Mouse (Mus musculus) CH12.LX (cell line): ENCODE data around the gene Tbc1d30. TPM values are rescaled to one million over a fixed set of nuclear protein-coding genes. Genes with fewer than 3 reads are reported as not detected.

Experiments used
- DNase-seq: peaks from one replicate; pipeline ENCODE4 v3.0.0-alpha.2; 2013; ENCODE audit errors: extremely low read depth
- H3K27ac ChIP-seq: 2 replicates; pipeline ENCODE4 v1.5.1; 2012; ENCODE audit warnings: low read depth, mild to moderate bottlenecking, control low read depth, moderate library complexity; ENCODE audit not compliant: insufficient read depth
- H3K27me3 ChIP-seq: replicated peaks from 2 replicates; pipeline ENCODE3; 2012; ENCODE audit warnings: inconsistent platforms
- H3K36me3 ChIP-seq, 2 experiments: replicated peaks in 1 of 2; 2 replicates each; pipeline versions ENCODE3 to v1.6.1; 2012; ENCODE audit warnings: inconsistent platforms in 1 of 2, low read length in 1 of 2, mild to moderate bottlenecking in 1 of 2, mixed read lengths in 1 of 2, moderate library complexity in 1 of 2; ENCODE audit not compliant: control insufficient read depth in 1 of 2, insufficient read depth in 1 of 2
- H3K4me1 ChIP-seq, 2 experiments: 2 replicates each; pipeline ENCODE4 v1.6.1; 2012; ENCODE audit warnings: inconsistent platforms in 1 of 2, moderate library complexity in 1 of 2; ENCODE audit not compliant: insufficient read depth in 2 of 2, control insufficient read depth in 1 of 2
- H3K4me2 ChIP-seq: 2 replicates; pipeline ENCODE4 v1.6.1; 2012; ENCODE audit warnings: low read depth, mild to moderate bottlenecking, control low read depth; ENCODE audit not compliant: poor library complexity, insufficient read depth, severe bottlenecking
- H3K4me3 ChIP-seq, 3 experiments: fragments of 150-350 bp in 1 of 3; sonication (generic) in 1 of 3; replicated peaks in 1 of 3; 2 replicates each; pipeline versions ENCODE3 to v1.5.1; 2011 to 2012; ENCODE audit warnings: low read depth in 2 of 3, low read length in 2 of 3, mild to moderate bottlenecking in 2 of 3, moderate library complexity in 2 of 3, control low read depth in 1 of 3, improper control_type of control experiment in 1 of 3, inconsistent platforms in 1 of 3, mixed read lengths in 1 of 3; ENCODE audit not compliant: poor library complexity in 1 of 3
- H3K79me2 ChIP-seq: replicated peaks from 2 replicates; pipeline ENCODE4 v1.6.1; 2012; ENCODE audit warnings: mild to moderate bottlenecking, moderate library complexity; ENCODE audit not compliant: control insufficient read depth, poor library complexity, insufficient read depth, severe bottlenecking; ENCODE audit errors: extremely low read depth
- H3K9ac ChIP-seq: 2 replicates; pipeline ENCODE4 v1.6.1; 2012; ENCODE audit warnings: low read depth, mild to moderate bottlenecking, control low read depth, moderate library complexity; ENCODE audit not compliant: insufficient read depth
- H3K9me3 ChIP-seq: replicated peaks from 2 replicates; pipeline ENCODE3; 2012; ENCODE audit warnings: low read length, inconsistent platforms, mixed read lengths
- BHLHE40 ChIP-seq: IDR thresholded peaks from 2 replicates; pipeline ENCODE4 v1.6.1; 2011; ENCODE audit warnings: mild to moderate bottlenecking, low read depth, low read length, improper control_type of control experiment
- CTCF ChIP-seq, 2 experiments: IDR thresholded peaks in 1 of 2; conservative IDR thresholded peaks in 1 of 2; 2 replicates each; pipeline ENCODE4 v1.5.1; 2011 to 2012; ENCODE audit warnings: low read depth in 2 of 2, low read length in 2 of 2, improper control_type of control experiment in 1 of 2, inconsistent platforms in 1 of 2, mild to moderate bottlenecking in 1 of 2, moderate library complexity in 1 of 2
- ELF1 ChIP-seq: IDR thresholded peaks from 2 replicates; pipeline ENCODE4 v1.6.1; 2014; ENCODE audit warnings: low read depth, mild to moderate bottlenecking, inconsistent platforms, low read length, improper control_type of control experiment
- EP300 ChIP-seq: IDR thresholded peaks from 2 replicates; pipeline ENCODE4 v1.6.1; 2011; ENCODE audit warnings: low read length, improper control_type of control experiment
- HCFC1 ChIP-seq: IDR thresholded peaks from 2 replicates; pipeline ENCODE4 v1.6.1; 2012; ENCODE audit warnings: low read depth, mild to moderate bottlenecking, inconsistent platforms, low read length, improper control_type of control experiment
- MEF2A ChIP-seq: IDR thresholded peaks from 2 replicates; pipeline ENCODE4 v1.6.1; 2014; ENCODE audit warnings: low read depth, mild to moderate bottlenecking, inconsistent platforms, low read length, improper control_type of control experiment, borderline replicate concordance
- MYC ChIP-seq: IDR thresholded peaks from 2 replicates; pipeline ENCODE4 v1.6.1; 2011; ENCODE audit warnings: low read depth, mild to moderate bottlenecking, improper control_type of control experiment, low read length
- NELFE ChIP-seq: IDR thresholded peaks from 2 replicates; pipeline ENCODE4 v1.6.1; 2011; ENCODE audit warnings: low read depth, low read length, improper control_type of control experiment
- NRF1 ChIP-seq: IDR thresholded peaks from 2 replicates; pipeline ENCODE4 v1.6.1; 2014; ENCODE audit warnings: low read depth, mild to moderate bottlenecking, inconsistent platforms, low read length, improper control_type of control experiment, moderate library complexity
- RAD21 ChIP-seq: IDR thresholded peaks from 2 replicates; pipeline ENCODE4 v1.6.1; 2011; ENCODE audit warnings: low read depth, mild to moderate bottlenecking, low read length, improper control_type of control experiment, moderate library complexity
- RCOR1 ChIP-seq: conservative IDR thresholded peaks from 2 replicates; pipeline ENCODE4 v1.6.1; 2012; ENCODE audit warnings: low read depth, mild to moderate bottlenecking, inconsistent platforms, low read length, improper control_type of control experiment
- SMC3 ChIP-seq: IDR thresholded peaks from 2 replicates; pipeline ENCODE4 v1.6.1; 2011; ENCODE audit warnings: low read depth, low read length, improper control_type of control experiment
- TBP ChIP-seq: conservative IDR thresholded peaks from 2 replicates; pipeline ENCODE4 v1.6.1; 2011; ENCODE audit warnings: low read depth, low read length, improper control_type of control experiment
- TCF12 ChIP-seq: IDR thresholded peaks from 2 replicates; pipeline ENCODE4 v1.6.1; 2014; ENCODE audit warnings: low read depth, mild to moderate bottlenecking, inconsistent platforms, low read length, improper control_type of control experiment
- USF1 ChIP-seq: IDR thresholded peaks from 2 replicates; pipeline ENCODE4 v1.6.1; 2014; ENCODE audit warnings: low read depth, mild to moderate bottlenecking, inconsistent platforms, low read length, improper control_type of control experiment
- ZC3H11A ChIP-seq: IDR thresholded peaks from 2 replicates; pipeline ENCODE4 v1.6.1; 2012; ENCODE audit warnings: low read depth, mild to moderate bottlenecking, inconsistent platforms, low read length, improper control_type of control experiment
- ZNF384 ChIP-seq: IDR thresholded peaks from 2 replicates; pipeline ENCODE4 v1.6.1; 2012; ENCODE audit warnings: low read depth, low read length, improper control_type of control experiment, inconsistent platforms
- dilution Hi-C: fragments of 300-500 bp; cut with MboI; formaldehyde crosslinking; loops from 2 replicates; pipeline ENCODE4 v1.14.3; 2020; ENCODE audit warnings: low sequenced_read_pairs; ENCODE audit not compliant: extremely low pct_unique_long_range_greater_than_20kb, extremely low pct_ligation_motif_present
- in situ Hi-C: fragments of 300-500 bp; cut with MboI; formaldehyde crosslinking; loops from 3 replicates; pipeline ENCODE4 v1.14.3; 2019; ENCODE audit warnings: low sequenced_read_pairs, low pct_ligation_motif_present, low pct_unique_long_range_greater_than_20kb, mixed read lengths
- polyA plus RNA-seq: library from polyadenylated mRNA; unstranded; fragments of >175 nt; gene quantifications from 2 replicates; pipeline ENCODE4 v1.2.1, GENCODE M21; 2012; ENCODE audit warnings: low read depth; ENCODE audit not compliant: insufficient read length
- total RNA-seq, 2 experiments: library from RNA; depleted of rRNA; stranded (reverse); fragments of 300-350 nt in 1 of 2; fragments of >200 nt in 1 of 2; gene quantifications; 2 replicates each; pipeline ENCODE4 v1.2.3; 2012 to 2014

Gene Tbc1d30
- total and polyA plus RNA-seq, 3 experiments: 0.16 TPM; not detected in 2

- peak; percentile 67 for DNase-seq
- peak; percentile 16 for TF ChIP-seq RAD21
- TF ChIP-seq ELF1: no peak
- TF ChIP-seq TCF12: no peak
- TF ChIP-seq ZNF384: no peak
- TF ChIP-seq SMC3: peak; percentile 37
- peak; percentile 78 to 93 for TF ChIP-seq CTCF (conservative IDR thresholded peaks at IDR 0.05 in 1 of 2, IDR thresholded peaks at IDR 0.05 in 1 of 2; ENCODE audit: low read depth in 2 of 2, low read length in 2 of 2)
- TF ChIP-seq USF1: no peak
- TF ChIP-seq BHLHE40: 0 out of 2 replicates have a peak, but pooled peaks have one; percentile 9
- TF ChIP-seq, all 38 proteins: peak for 4
- in situ Hi-C loops (loop anchor here (5.0 kb wide), 1 partner anchor 37 kb away; no protein-coding TSS in a partner anchor), dilution Hi-C loops (no loop called here)
- Histone ChIP-seq H3K9ac (no peak overlapping the region), H3K9me3 (no peaks in the 10 kb centered on the region), H3K4me2 (no peak overlapping the region), H3K4me1 (peaks cover 0 to 2% of the 10 kb centered on the region in 2 experiments; a peak in 2 of 4 replicates), H3K79me2 (no peaks in the 10 kb centered on the region), H3K27me3 (no peaks in the 10 kb centered on the region), H3K27ac (no peak overlapping the region), H3K36me3 (no peaks in the 10 kb centered on the region), H3K4me3 (no peak overlapping the region)
Measured at GRCm38 (mm10) chr10:121334576-121334975, 16.5 kb downstream of the Tbc1d30 start.

DNA sequence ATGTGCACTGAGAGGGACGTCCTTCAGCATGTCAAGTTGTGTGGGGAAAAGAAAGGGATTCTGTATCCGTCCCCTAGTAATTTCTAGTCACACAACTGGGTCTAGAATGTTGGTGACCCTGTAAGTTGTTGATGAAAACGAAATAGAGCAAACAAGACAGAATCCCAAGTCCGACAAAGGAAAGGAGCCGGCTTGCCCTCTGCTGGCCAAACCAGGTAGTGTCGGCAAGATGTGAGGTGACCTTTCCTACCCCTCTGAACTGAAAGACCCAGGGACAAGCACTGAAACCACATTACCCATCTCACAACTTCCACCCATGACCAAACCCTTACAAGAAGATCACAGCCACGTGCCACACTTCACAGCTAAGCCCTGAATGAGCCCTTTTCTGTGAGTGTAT is 20.1 kb downstream of the Tbc1d30 start:
- peaks cover 0 to 2% of the 10 kb centered on the region in 2 experiments; a peak in 2 of 4 replicates for H3K4me1 ChIP-seq
- no peaks in the 10 kb centered on the region for H3K9me3 ChIP-seq
- peak overlapping the region; percentile 51; the same call in 1 of the 2 replicates for H3K4me2 ChIP-seq
- H3K27ac ChIP-seq: no peak overlapping the region
- H3K27me3 ChIP-seq: no peaks in the 10 kb centered on the region
- dilution Hi-C loops: no loop called here
- TF ChIP-seq EP300 (no peak), SMC3 (peak; percentile 63), CTCF (conservative IDR thresholded peaks at IDR 0.05 in 1 of 2, IDR thresholded peaks at IDR 0.05 in 1 of 2; ENCODE audit: low read depth in 2 of 2, low read length in 2 of 2) (peak; percentile 77 to 86), ZC3H11A (no peak), RAD21 (peak; percentile 68)
- TF ChIP-seq, all 38 proteins: peak for 3
- in situ Hi-C loops: loop anchor here (5.0 kb wide), 1 partner anchor 34 kb away; no protein-coding TSS in a partner anchor
- no peaks in the 10 kb centered on the region for H3K36me3 ChIP-seq
- no peak overlapping the region for H3K9ac ChIP-seq
- no peaks in the 10 kb centered on the region for H3K79me2 ChIP-seq
- DNase-seq: peak; percentile 61
- no peak overlapping the region for H3K4me3 ChIP-seq

GRCm38 (mm10) chr10:121329586-121329985 is 21.5 kb downstream of the Tbc1d30 start:
- no peak for TF ChIP-seq NELFE
- no peak for TF ChIP-seq MYC
- no peak for TF ChIP-seq MEF2A
- TF ChIP-seq TBP: no peak
- TF ChIP-seq HCFC1: no peak
- no peak for TF ChIP-seq RCOR1
- TF ChIP-seq ELF1: no peak
- no peak for TF ChIP-seq EP300
- no peak for TF ChIP-seq NRF1
- H3K27ac ChIP-seq: no peak overlapping the region
- no peak overlapping the region for H3K9ac ChIP-seq
- H3K36me3 ChIP-seq: no peaks in the 10 kb centered on the region
- no peak overlapping the region for H3K4me3 ChIP-seq
- no peaks in the 10 kb centered on the region for H3K79me2 ChIP-seq
- DNase-seq: no peak
- in situ Hi-C loops: no loop called here
- dilution Hi-C loops: no loop called here
- no peaks in the 10 kb centered on the region for H3K27me3 ChIP-seq
- H3K4me1 ChIP-seq: peaks cover 0 to 2% of the 10 kb centered on the region in 2 experiments; a peak in 2 of 4 replicates
- H3K4me2 ChIP-seq: no peak overlapping the region
- H3K9me3 ChIP-seq: no peaks in the 10 kb centered on the region
